Mouse (Mus musculus) cerebral cortex, adult 2 months (tissue): ENCODE measurements around the gene Tmem53.

Experiments used
- WGBS: fragments of 180-500 bp; shearing (Covaris S2); methylation state at CpG from one replicate; pipeline ENCODE4 v1.1.7; 2018; 5-methylcytosine and 5-hydroxymethylcytosine counted together

Gene Tmem53

DNA sequence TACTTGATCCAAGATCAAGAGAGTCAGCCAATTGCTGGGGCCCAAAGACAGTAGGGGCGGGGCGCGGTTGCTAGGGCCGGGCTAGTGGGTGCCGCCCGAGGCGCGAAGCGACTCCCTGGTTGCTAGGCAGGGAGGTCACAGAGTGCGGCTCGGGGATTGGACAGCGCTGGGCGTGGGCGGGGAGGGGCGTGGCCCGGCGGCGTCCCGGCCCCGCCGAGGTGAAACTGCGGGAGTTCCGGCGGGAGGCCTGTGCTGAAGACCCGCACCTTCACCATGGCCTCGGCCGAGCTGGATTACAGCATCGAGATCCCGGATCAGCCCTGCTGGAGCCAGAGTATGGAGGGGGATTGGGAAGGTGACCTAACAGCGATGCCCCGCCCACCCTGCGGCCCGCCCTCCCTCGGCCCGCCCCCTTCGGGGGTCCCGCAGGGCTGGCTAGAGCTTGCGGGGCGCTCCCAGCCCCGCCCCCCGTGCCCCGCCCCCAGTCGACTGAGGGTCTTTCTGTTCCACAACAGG lies at the start of gene Tmem53, which contains the start of gene Armh1:
Gene Tmem53 (plus strand): TSS at position 151 of the 516 bp plus-strand sequence.
Gene Armh1 (minus strand): TSS at position 325 of the 516 bp plus-strand sequence.
- under 1% methylated on average over 42 of the region's 43 CpGs for WGBS

DNA sequence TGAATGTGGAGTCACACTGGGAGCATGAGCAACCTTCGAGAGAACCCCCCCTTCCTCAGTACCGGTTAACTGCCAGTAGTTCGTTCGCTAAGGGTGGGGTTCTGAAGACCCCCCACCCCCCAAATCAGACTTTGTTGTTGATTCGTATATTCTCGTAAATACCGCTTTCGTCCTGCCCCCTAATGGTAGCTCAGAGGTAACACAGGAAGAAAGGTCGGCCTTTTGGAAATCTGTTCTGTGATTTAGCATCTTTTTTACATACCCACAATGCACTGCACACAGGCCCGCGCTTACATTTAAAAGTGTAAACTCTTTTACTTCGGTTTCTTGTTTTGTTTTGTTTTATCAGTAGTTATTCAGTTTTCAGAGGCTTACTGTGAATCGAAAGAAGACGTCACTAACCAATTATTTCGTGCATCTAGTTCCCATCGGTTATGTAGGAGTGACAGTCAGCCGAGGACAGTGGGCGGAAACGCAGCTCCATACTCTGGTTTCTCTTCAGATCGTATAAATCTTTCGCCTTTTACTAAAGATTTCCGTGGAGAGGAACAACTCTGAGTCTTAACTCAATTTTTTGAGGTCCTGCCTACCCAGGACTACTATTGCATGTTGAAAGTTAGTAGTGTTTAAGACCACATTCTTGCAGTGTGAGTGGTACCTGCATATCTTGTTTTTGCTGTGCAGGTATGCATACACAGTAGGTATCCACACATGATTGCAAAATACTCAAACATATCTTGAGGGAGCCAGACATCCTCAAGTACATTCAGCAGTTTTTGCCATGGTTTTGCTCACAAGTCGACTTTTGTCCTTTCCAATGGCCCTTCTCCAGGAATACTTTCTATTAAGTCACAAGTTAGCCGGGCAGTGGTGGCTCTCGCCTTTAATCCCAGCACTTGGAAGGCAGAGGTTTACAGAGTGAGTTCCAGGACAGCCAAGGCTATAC lies 49.4 kb upstream of the Tmem53 start:
- 2% methylated on average over 25 of the region's 25 CpGs for WGBS

DNA sequence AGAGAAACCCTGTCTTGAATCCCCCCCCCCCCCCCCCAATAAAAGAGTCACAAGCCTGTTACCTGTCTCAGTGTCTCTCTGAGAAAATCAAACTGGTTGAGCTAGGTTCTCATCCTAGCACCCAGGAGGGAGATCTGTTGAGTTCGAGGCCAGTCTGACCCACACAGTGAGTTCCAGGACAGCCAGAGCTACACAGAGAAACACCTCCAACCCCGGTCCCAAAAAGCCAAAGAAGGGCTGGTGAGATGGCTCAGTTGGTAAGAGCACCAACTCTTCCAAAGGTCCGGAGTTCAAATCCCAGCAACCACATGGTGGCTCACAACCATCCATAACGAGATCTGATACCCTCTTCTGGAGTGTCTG lies 48.8 kb upstream of the Tmem53 start:
- WGBS, result 72% methylated on average over 4 of the region's 4 CpGs

DNA sequence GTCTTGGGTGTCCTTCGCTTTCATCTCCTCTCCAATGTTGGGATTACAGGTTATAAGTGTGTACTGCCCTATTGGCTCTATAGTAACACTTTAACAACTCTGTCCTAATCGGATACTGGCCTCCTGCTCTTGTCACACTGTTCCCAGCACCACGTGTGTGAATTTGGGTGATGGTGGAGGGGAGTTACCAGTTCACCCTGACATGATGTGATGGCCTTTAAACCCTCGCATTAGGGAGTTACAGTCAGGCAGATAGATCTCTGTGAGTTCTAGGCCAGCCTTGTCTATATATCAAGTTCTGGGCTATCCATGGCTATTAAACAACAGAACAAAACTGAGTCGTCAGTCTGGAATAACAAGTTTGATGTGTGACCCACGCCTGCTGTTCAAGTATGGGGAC lies 42.2 kb upstream of the Tmem53 start:
- WGBS, result 81% methylated on average over 6 of the region's 6 CpGs

DNA sequence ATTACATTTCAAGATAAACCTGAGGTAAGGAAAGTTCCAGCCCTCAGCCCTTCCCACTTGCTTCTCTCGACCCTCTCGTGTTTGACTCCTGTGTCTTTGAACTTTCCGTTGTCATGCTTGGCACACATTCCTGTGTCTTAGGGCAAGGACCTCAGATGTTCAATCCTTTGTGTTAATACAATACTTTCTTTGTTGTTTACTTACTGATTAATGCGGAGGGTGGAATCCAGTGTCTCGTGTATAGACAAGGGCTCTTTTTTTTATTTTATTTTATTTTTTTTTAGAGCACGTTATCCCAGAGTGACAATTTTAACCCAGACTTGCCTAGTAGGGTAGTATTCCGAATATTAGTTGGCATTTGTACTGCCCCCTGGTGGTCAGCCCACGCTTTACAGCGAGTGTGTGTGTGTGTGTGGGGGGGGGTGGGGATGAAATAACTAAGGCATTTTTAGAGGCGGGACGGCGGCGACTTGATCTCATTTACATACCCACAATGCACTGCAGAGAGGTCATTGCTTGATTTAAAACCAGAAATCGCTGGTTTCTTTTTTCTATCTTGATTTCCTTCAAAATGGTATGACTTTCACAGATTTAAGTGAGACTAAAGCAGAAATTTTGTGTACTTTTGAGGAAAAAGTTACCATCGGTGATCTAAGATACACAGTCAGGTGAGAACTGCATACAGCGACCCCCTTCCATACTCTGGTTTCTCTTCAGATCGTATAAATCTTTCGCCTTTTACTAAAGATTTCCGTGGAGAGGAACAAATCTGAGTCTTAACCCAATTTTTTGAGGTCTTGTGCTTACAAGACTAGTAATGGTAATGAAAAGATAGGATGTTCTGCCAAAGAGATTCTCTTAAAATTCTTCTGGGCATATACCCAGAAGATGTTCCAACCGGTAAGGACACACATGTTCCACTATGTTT lies 41.3 kb upstream of the Tmem53 start:
- WGBS, result 10% methylated on average over 20 of the region's 20 CpGs

DNA sequence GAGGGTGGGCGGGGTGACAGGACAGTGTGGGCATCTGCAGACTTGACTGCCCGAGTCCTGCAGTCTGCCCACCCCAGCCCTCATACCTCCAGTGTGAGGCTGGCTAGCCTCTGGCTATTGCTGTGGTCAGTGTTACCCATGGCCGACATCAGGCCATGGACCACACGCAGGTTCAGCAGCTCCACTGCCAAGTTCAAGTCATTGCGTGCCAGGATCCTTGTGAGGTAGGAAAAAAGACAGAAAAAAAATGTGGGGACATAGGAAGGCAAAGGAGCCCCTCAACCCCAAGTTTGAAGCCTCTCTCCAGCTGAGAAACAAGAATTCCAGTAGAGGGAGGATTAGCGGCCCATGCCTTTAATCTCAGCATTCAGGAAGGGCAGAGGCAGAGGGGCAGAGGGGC lies 37.5 kb upstream of the Tmem53 start:
- WGBS, result 87% methylated on average over 6 of the region's 6 CpGs

DNA sequence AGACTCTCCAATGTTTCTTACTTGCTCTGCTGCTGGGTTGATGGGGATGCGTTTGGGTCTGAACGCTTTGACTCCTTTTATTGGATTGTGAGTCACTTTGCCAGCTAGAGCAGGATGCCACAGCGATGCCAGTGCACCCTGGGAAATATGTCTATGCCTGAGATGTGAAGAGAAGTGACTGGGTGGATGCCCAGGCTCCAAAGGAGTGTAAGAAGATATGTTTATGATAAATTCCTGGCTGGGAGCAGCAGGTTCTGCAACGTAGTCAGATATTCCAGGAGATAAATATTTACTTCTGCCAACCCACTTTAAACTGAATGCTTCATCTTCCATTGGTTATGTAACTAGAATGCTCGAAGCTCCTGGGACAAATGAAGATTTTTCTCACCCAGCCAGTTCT lies 34.7 kb upstream of the Tmem53 start:
- 34% methylated on average over 5 of the region's 5 CpGs for WGBS

DNA sequence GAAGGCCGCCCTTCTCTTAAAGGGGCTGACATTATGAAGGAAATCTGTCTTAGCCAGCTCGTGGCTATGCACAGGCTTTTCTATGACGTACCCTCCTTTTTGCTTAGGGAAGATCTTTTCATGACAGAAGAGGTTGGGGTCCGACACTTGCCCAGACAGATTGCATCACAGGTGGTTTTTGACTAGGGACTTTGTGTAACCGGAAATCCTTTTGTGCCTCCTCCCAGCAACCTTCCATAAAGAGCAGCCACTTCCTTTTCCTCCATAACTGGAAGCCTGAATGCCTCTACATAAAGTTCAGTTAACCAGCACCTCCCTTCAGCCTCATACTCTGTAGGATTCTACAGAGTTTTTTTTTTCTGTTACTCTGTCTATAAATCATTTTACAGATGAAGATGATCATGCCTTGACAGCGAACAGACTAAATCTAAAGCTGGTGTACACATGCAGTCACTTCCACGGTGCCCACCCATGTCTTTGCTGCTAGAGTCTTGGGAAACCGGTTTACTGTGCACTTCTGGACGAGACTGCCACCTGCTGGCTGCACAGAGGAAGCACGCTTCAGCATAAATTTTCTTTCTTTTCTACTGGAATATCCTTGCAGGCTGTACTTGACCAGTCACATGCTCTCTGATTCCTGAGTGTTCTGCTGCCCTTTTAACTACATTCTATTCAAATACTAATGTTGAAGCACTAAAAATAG lies 33.1 kb upstream of the Tmem53 start:
- 32% methylated on average over 10 of the region's 10 CpGs for WGBS

DNA sequence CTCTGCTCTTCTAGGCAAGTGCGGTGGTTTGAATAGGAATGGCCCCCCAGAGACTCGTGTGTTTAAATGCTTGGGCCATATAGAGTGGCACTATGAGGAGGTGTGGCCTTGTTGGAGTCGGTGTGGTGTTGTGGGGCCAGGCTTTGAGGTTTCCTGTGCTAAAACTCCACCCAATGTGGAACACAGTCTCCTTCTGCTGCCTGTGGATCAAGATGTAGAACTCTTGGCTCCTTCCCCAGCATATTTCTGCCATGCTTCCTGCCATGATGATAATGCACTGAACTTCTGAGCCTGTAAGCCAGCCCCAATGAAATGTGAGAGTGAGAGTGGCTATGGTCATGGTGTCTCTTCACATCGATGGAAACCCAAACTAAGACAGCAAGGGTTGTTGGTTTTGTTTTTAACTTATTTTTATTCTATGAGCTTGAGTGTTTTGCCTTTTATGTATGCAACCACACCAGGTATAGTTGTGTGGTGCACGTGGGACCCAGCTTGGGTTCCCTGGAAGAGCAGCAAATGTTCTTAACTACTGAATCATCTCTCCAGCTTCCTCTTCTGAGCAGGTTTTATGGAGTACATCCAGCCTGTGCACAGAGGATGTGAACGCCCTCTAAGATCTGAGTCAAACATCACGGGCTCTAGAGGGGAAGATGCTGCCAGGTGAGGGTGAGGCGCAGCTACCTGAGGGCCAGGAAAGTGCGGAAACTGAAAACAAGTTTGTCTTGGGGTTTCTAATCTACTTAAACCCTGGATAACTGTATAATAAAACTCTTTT lies 30.8 kb upstream of the Tmem53 start:
- 68% methylated on average over 9 of the region's 9 CpGs for WGBS

DNA sequence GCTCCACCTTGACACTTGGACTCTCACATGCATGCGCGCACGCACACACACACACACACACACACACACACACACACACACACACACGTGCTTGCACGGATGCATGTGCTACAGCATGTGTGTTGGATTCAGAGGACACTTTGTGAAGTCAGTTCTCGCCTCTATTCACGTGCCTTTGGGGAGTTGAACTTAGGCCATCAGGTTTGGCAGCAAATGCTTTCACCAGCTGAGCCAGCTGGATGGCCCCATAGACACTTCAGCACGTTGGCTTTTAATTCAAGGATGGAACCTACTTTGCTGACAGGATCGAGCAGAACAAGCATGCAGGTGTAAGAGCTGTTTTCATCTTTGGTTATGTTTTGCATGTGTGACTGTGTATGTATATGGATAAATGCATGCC lies 29.9 kb upstream of the Tmem53 start:
- 75% methylated on average over 9 of the region's 9 CpGs for WGBS

DNA sequence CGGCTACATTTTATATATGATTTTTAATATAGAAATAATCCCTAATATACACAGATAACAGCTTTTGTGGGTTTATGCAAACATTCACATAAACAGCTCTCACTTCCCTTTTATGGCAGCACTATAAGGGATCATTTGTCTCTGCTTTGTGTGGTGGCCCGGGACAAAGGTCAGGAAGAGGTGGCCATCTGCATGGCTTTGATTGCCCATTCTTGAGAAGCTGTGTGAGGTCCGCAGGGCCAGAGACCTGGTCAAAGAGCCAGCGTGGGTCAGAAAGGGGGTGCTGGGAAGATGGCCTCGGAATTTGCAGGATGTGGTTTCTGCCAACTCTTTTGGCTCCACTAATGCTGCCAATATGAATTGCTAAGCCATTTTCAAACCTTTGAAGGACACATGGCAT lies 28.8 kb upstream of the Tmem53 start:
- WGBS, result 70% methylated on average over 5 of the region's 5 CpGs

DNA sequence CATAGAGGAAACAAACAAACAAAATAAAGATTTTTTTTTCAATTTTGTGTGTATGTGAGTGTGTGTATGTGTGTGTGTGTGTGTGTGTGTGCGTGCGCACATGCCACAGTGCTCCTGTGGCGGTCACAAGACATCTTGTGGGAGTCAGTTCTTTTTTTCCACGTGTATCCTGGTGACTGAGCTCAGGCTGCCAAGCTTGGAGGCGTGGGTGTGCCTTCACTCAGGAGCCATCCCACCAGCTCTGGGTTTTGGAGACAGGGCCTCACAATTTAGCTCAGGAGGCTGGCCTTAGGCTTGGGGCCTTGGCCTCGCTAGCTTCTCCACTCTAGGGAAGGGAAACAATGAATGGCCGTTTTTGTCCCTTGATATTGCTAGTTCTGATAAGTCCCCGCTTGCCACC lies 27.6 kb upstream of the Tmem53 start:
- 63% methylated on average over 8 of the region's 8 CpGs for WGBS

DNA sequence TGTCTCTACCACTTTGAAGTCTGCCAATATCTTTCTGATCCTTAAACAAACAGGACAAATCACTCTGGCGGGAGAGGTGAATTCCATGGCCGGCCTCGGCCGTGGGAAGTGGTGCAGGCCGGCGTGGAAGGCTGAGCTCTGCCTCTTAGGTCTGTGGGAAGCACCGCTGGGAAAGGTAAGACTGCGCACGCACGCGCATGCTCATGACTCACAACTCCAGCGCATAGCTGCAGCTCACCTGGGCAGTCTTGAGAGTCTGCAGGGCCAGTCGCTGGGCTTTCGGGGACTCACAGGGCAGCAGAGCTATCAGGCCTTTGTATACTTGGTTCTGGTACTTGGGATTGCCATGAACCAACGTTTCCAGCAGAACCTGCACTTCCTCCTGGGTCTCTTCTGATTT lies 22.2 kb upstream of the Tmem53 start:
- WGBS, result 84% methylated on average over 15 of the region's 15 CpGs

DNA sequence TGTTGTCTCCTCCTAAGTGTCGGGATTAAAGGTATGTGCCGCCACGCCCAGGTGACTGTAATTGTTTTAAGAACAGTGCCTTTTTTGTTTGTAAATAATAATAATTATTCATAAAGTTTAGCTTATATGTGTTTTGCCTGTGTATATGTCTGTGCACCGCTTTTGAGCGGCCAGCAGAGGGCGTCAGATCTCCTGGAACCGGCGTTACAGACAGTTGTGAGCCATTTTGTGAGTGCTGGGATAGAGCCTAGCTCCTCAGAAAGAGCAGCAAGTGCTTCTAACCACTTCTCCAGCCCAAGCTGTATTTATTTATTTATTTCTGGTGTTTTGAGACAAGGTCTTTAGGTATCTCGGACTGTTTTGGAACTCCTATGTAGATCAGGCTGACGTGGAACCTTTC lies 21.4 kb upstream of the Tmem53 start:
- WGBS, result 59% methylated on average over 10 of the region's 10 CpGs

DNA sequence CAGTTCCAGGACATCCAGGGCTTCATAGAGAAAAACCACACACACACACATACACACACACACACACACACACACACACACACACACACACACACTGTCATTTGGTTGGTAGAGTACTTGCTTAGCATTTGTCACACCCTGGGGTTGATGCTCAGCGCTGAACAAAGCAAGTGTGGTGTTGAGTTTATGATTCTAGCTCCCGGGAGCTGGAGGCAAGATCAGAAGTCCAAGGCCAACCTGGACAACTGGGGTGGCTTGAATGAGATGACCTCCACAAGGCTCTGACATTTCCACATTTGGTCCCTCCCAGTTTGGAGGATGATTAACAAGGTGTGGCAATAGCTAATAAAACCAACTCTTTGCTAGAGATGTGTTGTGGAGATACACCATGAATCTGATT lies 20.5 kb upstream of the Tmem53 start:
- 92% methylated on average over 2 of the region's 2 CpGs for WGBS

DNA sequence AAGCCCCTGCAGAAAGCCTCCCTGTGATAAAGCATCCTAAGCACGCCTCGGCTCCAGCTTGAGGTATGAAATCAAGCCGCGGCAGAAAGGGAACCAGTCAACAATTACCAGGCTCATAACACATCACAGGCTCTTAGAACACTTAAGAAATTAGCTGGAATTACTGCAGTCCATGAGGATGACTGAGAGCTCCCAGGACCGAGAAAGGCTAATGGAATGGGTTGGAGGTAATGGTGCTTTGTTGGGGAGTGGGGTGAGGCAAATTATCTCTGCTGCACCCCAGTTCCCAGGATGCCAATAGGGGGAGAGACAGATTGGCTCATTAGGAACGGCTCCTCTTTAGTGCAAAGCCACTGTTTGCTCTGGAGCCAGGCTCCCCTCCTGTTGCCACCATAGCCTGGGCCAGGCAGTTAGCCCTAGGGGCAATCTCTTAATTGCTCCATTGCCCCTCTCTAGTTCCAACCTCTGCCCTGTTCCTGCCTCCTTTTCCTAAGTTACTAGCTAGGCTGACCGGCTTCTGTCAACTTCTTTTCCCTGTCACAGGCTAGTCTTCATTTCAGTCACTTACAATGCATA lies 17.5 kb upstream of the Tmem53 start:
- WGBS, result 78% methylated on average over 7 of the region's 7 CpGs

DNA sequence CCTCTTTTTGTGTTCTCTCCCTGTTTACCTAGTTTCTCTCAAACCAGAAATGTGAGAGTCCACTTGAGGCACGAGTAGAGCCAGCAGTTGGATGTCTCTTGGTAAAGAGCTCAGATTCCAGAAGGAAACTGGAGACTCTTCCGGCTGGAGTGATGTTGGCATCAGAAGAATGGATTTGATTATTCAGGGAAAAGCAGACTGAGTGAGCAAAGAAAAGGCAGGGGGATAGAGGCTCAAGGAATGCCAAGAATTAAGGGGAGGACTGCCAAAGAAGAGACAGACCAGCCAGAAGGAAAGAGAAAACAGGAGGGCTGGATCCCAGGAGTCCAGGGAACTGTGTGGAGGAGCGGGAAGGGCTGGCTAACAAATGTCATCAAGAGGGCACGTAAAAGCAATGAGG lies 15.9 kb upstream of the Tmem53 start:
- 36% methylated on average over 4 of the region's 4 CpGs for WGBS

DNA sequence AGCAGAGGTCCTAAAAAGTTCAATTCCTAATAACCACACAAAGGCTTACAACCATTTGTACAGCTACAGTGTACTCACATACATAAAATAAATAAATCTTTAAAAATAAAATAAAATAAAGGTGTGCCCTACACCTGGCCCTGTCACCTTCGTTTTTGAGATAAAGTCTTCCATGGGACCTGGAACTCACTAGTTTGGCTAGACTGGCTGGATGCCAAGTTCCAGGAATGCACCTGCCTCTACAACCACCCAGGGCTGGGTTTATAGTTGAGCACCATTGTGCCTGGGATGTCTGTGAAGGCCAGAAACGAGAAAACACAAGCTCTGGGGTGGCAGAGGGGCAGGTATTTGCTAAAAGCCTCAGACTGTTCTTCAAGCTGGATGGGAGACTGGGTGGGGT lies 12.6 kb upstream of the Tmem53 start:
- WGBS, result 56% methylated on average over 2 of the region's 2 CpGs

DNA sequence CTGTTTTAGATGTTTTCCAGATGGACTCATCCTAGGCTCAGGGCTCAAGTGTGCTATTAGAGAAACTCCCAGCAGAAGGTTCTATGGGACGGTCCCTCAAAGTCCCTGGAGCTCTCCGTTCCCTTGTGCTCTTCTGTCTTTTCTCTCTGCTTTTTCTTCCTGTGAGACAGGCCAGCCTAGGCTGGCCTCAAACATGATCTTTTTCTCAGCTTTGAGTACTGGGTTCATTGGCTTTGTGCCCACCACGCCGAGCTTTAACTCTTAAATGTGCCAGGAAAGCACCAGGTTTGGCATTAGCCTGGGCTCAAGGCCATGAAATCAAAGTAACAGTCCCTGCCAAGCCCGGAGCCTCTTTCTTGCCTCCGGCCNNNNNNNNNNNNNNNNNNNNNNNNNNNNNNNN lies 10.9 kb upstream of the Tmem53 start:
- WGBS, result 64% methylated on average over 6 of the region's 6 CpGs

DNA sequence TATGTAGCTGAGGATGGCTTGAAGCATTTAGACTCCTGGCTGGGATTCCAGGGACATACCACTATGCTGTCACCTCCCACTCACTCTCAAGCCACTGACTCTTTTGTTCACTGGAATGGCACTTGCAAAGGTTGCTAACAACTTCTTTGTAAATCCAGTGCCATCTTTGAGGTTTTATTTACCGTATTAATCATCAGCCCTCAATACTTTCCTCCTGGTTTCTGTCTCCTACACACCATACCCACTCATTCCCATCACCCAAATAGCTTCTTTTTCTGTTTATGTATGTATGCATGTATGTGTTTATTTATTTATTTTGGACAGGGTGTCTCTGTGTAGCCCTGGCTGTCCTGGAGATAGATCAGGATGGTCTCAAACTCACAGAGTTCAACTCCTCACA lies 769 bp upstream of the Tmem53 start:
- 77% methylated on average over 1 of the region's 1 CpGs for WGBS

DNA sequence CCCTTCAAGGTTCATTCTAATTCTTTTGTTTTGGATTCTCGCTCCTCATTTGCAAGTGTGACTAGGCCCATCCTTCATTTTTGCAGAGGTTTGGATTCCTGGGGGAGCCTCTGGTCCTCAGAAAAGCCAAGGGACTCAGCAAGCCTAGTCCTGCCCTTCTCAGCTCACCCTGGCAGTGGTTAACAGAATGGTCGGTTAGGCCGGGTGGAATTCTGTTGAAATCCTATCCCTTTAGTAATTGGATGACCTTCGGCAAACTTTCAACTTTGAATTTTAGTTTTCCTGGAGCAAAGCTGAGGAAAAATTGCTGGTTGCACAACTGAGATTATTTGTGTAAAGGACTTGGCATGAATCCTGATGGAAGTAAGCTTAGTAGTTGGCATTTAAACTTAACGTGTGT lies 600 bp downstream of the Tmem53 start:
- WGBS, result 51% methylated on average over 5 of the region's 5 CpGs
